Mouse (Mus musculus): ENCODE results near the gene Gabrb3. TPM values are rescaled to one million over a fixed set of nuclear protein-coding genes. Genes with fewer than 3 reads are reported as not detected.
"Not testable (repeated sequence)": the region's sequence is repeated elsewhere in the genome, so short reads cannot be mapped to it uniquely, and the experiment has no call there.

Gabrb3 gene
- polyA plus RNA-seq, 1 experiment: 249 TPM

- H3K4me3 ChIP-seq (ENCODE audit: insufficient read depth, low read depth, low read length): no peak overlapping the region
- WGBS: 52% methylated on average over 7 of the region's 7 CpGs
- H3K27ac ChIP-seq (ENCODE audit: insufficient read depth, low read depth, low read length): no peak overlapping the region
- H3K4me1 ChIP-seq (ENCODE audit: control insufficient read depth, insufficient read depth, low read length): no peaks in the 10 kb centered on the region
- TF ChIP-seq POLR2A (IDR thresholded peaks at IDR 0.05; ENCODE audit: insufficient read depth, low read depth, low read length) (no peak), CTCF (IDR thresholded peaks at IDR 0.05; ENCODE audit: insufficient read depth, low read depth, low read length) (no peak)
Measured at GRCm38 (mm10) chr7:57706976-57707740, 287.7 kb downstream of the Gabrb3 start.

- Histone ChIP-seq H3K4me1 (ENCODE audit: control insufficient read depth, insufficient read depth, low read length) (no peaks in the 10 kb centered on the region), H3K27ac (ENCODE audit: insufficient read depth, low read depth, low read length) (no peak overlapping the region), H3K4me3 (ENCODE audit: insufficient read depth, low read depth, low read length) (no peak overlapping the region)
- TF ChIP-seq POLR2A (IDR thresholded peaks at IDR 0.05; ENCODE audit: insufficient read depth, low read depth, low read length) (no peak), CTCF (IDR thresholded peaks at IDR 0.05; ENCODE audit: insufficient read depth, low read depth, low read length) (no peak)
Measured at GRCm38 (mm10) chr7:57711709-57712108, 292.2 kb downstream of the Gabrb3 start.

- no peak overlapping the region for H3K4me3 ChIP-seq (ENCODE audit: insufficient read depth, low read depth, low read length)
- 77% methylated on average over 2 of the region's 2 CpGs for WGBS
- H3K4me1 ChIP-seq (ENCODE audit: control insufficient read depth, insufficient read depth, low read length): no peaks in the 10 kb centered on the region
- no peak overlapping the region for H3K27ac ChIP-seq (ENCODE audit: insufficient read depth, low read depth, low read length)
- TF ChIP-seq POLR2A (IDR thresholded peaks at IDR 0.05; ENCODE audit: insufficient read depth, low read depth, low read length) (no peak), CTCF (IDR thresholded peaks at IDR 0.05; ENCODE audit: insufficient read depth, low read depth, low read length) (no peak)
Measured at GRCm38 (mm10) chr7:57746836-57747235, 327.3 kb downstream of the Gabrb3 start.

GRCm38 (mm10) chr7:57760466-57760865, 341.0 kb downstream of the Gabrb3 start:
- Histone ChIP-seq H3K4me1 (ENCODE audit: control insufficient read depth, insufficient read depth, low read length) (peaks cover 2% of the 10 kb centered on the region), H3K27ac (ENCODE audit: insufficient read depth, low read depth, low read length) (no peak overlapping the region), H3K4me3 (ENCODE audit: insufficient read depth, low read depth, low read length) (no peak overlapping the region)
- 83% methylated on average over 5 of the region's 5 CpGs for WGBS
- TF ChIP-seq POLR2A (IDR thresholded peaks at IDR 0.05; ENCODE audit: insufficient read depth, low read depth, low read length) (no peak), CTCF (IDR thresholded peaks at IDR 0.05; ENCODE audit: insufficient read depth, low read depth, low read length) (no peak)

GRCm38 (mm10) chr7:57778754-57779153, 359.3 kb downstream of the Gabrb3 start:
- TF ChIP-seq CTCF (IDR thresholded peaks at IDR 0.05; ENCODE audit: insufficient read depth, low read depth, low read length) (no peak), POLR2A (IDR thresholded peaks at IDR 0.05; ENCODE audit: insufficient read depth, low read depth, low read length) (no peak)
- Histone ChIP-seq H3K4me3 (ENCODE audit: insufficient read depth, low read depth, low read length) (no peak overlapping the region), H3K4me1 (ENCODE audit: control insufficient read depth, insufficient read depth, low read length) (no peaks in the 10 kb centered on the region), H3K27ac (ENCODE audit: insufficient read depth, low read depth, low read length) (no peak overlapping the region)
- 33% methylated on average over 5 of the region's 5 CpGs for WGBS

- H3K4me1 ChIP-seq (ENCODE audit: control insufficient read depth, insufficient read depth, low read length); H3K27ac ChIP-seq (ENCODE audit: insufficient read depth, low read depth, low read length); H3K4me3 ChIP-seq (ENCODE audit: insufficient read depth, low read depth, low read length): not testable (repeated sequence)
- 72% methylated on average over 2 of the region's 2 CpGs for WGBS
Measured at GRCm38 (mm10) chr7:57786102-57786501, 366.6 kb downstream of the Gabrb3 start.

GRCm38 (mm10) chr7:57787520-57787919, 368.0 kb downstream of the Gabrb3 start:
- 76% methylated on average over 2 of the region's 2 CpGs for WGBS
- TF ChIP-seq CTCF (IDR thresholded peaks at IDR 0.05; ENCODE audit: insufficient read depth, low read depth, low read length): no peak
- no peak for TF ChIP-seq POLR2A (IDR thresholded peaks at IDR 0.05; ENCODE audit: insufficient read depth, low read depth, low read length)
- no peaks in the 10 kb centered on the region for H3K4me1 ChIP-seq (ENCODE audit: control insufficient read depth, insufficient read depth, low read length)
- H3K4me3 ChIP-seq (ENCODE audit: insufficient read depth, low read depth, low read length): no peak overlapping the region
- H3K27ac ChIP-seq (ENCODE audit: insufficient read depth, low read depth, low read length): no peak overlapping the region

- Histone ChIP-seq H3K27ac (ENCODE audit: insufficient read depth, low read depth, low read length) (no peak overlapping the region), H3K4me1 (ENCODE audit: control insufficient read depth, insufficient read depth, low read length) (no peaks in the 10 kb centered on the region), H3K4me3 (ENCODE audit: insufficient read depth, low read depth, low read length) (no peak overlapping the region)
- WGBS: 86% methylated on average over 1 of the region's 1 CpGs
- TF ChIP-seq POLR2A (IDR thresholded peaks at IDR 0.05; ENCODE audit: insufficient read depth, low read depth, low read length) (no peak), CTCF (IDR thresholded peaks at IDR 0.05; ENCODE audit: insufficient read depth, low read depth, low read length) (no peak)
Measured at GRCm38 (mm10) chr7:57803266-57803665, 383.8 kb downstream of the Gabrb3 start.

- H3K4me3 ChIP-seq (ENCODE audit: insufficient read depth, low read depth, low read length): no peak overlapping the region
- H3K27ac ChIP-seq (ENCODE audit: insufficient read depth, low read depth, low read length): 0 out of 2 replicates have a peak overlapping the region, but pooled peaks have one; percentile 44
- H3K4me1 ChIP-seq (ENCODE audit: control insufficient read depth, insufficient read depth, low read length): no peaks in the 10 kb centered on the region
- 32% methylated on average over 1 of the region's 1 CpGs for WGBS
- TF ChIP-seq CTCF (IDR thresholded peaks at IDR 0.05; ENCODE audit: insufficient read depth, low read depth, low read length) (no peak), POLR2A (IDR thresholded peaks at IDR 0.05; ENCODE audit: insufficient read depth, low read depth, low read length) (no peak)
Measured at GRCm38 (mm10) chr7:57813716-57814115, 394.2 kb downstream of the Gabrb3 start.
